Mouse (Mus musculus) lung, adult 2 months (tissue): ENCODE measurements around the gene B3galt5.

Experiments used
- CTCF ChIP-seq: fragments of 200-500 bp; IDR thresholded peaks from 2 replicates; pipeline ENCODE4 v1.5.1; 2011; ENCODE audit warnings: mild to moderate bottlenecking, low read length, control low read depth; ENCODE audit not compliant: insufficient read depth
- POLR2A ChIP-seq: fragments of 200-500 bp; IDR thresholded peaks from 2 replicates; pipeline ENCODE4 v1.6.1; 2011; ENCODE audit warnings: low read depth, mild to moderate bottlenecking, control low read depth, low read length, borderline replicate concordance; ENCODE audit errors: extremely low read depth

DNA sequence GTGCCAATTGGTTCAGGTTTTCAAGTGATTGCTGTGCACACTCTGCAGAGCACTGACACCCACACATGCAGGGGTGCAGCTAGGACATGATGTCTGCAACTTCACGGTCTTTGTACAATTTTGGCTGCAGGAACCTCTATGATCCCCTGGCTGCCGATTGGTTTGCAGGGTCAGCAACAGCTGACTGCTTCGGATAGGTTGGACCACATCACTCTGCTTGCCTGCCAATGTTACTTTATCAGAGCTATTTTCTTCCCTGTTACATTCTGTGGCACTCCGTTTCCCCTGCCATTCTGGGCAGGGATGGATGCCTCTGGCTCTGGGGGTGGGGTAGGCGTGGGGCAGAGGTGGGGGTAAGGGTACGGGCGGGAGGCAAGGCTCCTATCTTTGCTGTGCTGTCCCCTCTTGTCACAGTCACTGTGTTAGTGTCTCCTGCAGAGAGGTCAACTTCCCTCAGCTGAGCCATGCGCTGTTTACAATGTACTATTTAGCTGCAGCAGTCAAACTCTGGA is 6.5 kb upstream of the B3galt5 start:
- no peak for TF ChIP-seq CTCF
- no peak for TF ChIP-seq POLR2A
